14 mouse cellular contexts compared by ENCODE assay signal in genomic region chr6:119326541-119326940, GRCm38 (mm10).
"Had no signal": no experiment of that assay in that cellular context is flagged by ENCODE, and none has a peak within 500 bp of the region (broad histone marks: within the 10 kb centered on the region; RNA-seq: fewer than 3 reads in every experiment).

No protein-coding gene starts in this region.

- DNase-seq: heart, postnatal 10 days; heart, postnatal 14 days; heart, postnatal 36 days; heart, postnatal 4 days; kidney, adult 11 months; kidney, adult 18-20 months; kidney, adult 2 months; kidney, adult 8-10 months; kidney, adult 9 months; kidney, postnatal 10 days; kidney, postnatal 14 days; kidney, postnatal 36 days; kidney, postnatal 4 days; layer of hippocampus, postnatal 36 days had no signal
